Mouse (Mus musculus): ENCODE results near the gene Ten1. TPM values are rescaled to one million over a fixed set of nuclear protein-coding genes. Genes with fewer than 3 reads are reported as not detected.

The Ten1 gene
- polyA plus RNA-seq, 1 experiment from 2014 or later = 92.8 TPM

DNA sequence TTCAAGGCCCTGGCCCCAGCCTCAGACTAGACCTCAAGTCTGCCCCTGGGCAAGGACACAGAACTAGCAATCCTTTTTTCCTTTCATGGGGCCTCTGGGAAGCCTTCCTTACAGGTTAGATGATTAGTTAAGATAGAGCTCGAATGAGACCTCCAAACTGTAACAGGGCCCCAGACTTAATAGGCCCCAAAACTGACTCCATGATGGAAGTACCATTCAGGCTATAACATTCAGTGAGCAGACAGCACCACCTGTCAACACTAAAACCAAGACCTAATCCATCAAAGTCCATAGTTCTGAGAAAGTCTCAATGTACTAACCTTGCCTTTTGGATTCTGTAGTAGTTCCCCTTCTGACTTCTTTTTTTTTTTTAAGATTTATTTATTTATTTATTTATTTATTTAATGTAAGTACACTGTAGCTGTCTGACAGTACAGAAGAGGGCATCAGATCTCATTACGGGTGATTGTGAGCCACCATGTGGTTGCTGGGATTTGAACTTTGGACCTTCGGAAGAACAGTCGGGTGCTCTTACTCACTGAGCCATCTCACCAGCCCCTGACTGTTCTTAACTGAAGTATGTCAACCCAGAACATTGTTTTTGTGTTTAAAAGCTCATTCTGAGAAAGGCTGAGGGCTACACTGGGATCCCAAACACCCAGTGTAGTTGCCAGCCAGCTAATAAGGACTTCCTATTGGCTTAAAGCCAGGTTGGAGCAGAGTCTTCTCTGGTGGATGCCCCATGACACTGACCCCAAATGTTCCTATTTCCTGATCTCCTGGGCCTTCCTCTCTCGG, 28.5 kb upstream of the Ten1 start:
- peaks cover 17% of the 10 kb centered on the region for H3K4me1 ChIP-seq (replicated peaks; ENCODE audit: control insufficient read depth, insufficient read depth, low read length)
- no peak overlapping the region for H3K4me3 ChIP-seq (replicated peaks; ENCODE audit: low read length)
- ATAC-seq = no peak
- no peak overlapping the region for H3K9ac ChIP-seq (replicated peaks; ENCODE audit: low read depth, low read length)
- peaks cover 26% of the 10 kb centered on the region for H3K36me3 ChIP-seq (ENCODE audit: control insufficient read depth, insufficient read depth)
- WGBS = 85% methylated on average over 5 of the region's 5 CpGs
- H3K27ac ChIP-seq (ENCODE audit: low read length) = no peak overlapping the region
- H3K9me3 ChIP-seq (ENCODE audit: control insufficient read depth, low read length) = no peaks in the 10 kb centered on the region
- H3K27me3 ChIP-seq (replicated peaks; ENCODE audit: control insufficient read depth, insufficient read depth, low read length) = no peaks in the 10 kb centered on the region
- H3K4me2 ChIP-seq (ENCODE audit: low read length) = no peak overlapping the region

GRCm38 (mm10) chr11:116171959-116172358, 26.7 kb upstream of the Ten1 start:
- Histone ChIP-seq H3K9me3 (ENCODE audit: control insufficient read depth, low read length) (no peaks in the 10 kb centered on the region), H3K9ac (replicated peaks; ENCODE audit: low read depth, low read length) (no peak overlapping the region), H3K4me1 (replicated peaks; ENCODE audit: control insufficient read depth, insufficient read depth, low read length) (peaks cover 7% of the 10 kb centered on the region), H3K27me3 (replicated peaks; ENCODE audit: control insufficient read depth, insufficient read depth, low read length) (no peaks in the 10 kb centered on the region), H3K36me3 (ENCODE audit: control insufficient read depth, insufficient read depth) (peaks cover 32% of the 10 kb centered on the region), H3K27ac (ENCODE audit: low read length) (peak overlapping the region; percentile 23; the same call in 1 of the 2 replicates), H3K4me2 (ENCODE audit: low read length) (no peak overlapping the region), H3K4me3 (replicated peaks; ENCODE audit: low read length) (no peak overlapping the region)
- WGBS = 90% methylated on average over 2 of the region's 2 CpGs
- ATAC-seq = no peak

GRCm38 (mm10) chr11:116174775-116175448, 23.7 kb upstream of the Ten1 start:
- no peak overlapping the region for H3K9ac ChIP-seq (replicated peaks; ENCODE audit: low read depth, low read length)
- H3K36me3 ChIP-seq (ENCODE audit: control insufficient read depth, insufficient read depth) = peaks cover 48% of the 10 kb centered on the region
- no peaks in the 10 kb centered on the region for H3K9me3 ChIP-seq (ENCODE audit: control insufficient read depth, low read length)
- no peak for ATAC-seq
- no peaks in the 10 kb centered on the region for H3K4me1 ChIP-seq (replicated peaks; ENCODE audit: control insufficient read depth, insufficient read depth, low read length)
- no peak overlapping the region for H3K27ac ChIP-seq (ENCODE audit: low read length)
- no peak overlapping the region for H3K4me3 ChIP-seq (replicated peaks; ENCODE audit: low read length)
- H3K27me3 ChIP-seq (replicated peaks; ENCODE audit: control insufficient read depth, insufficient read depth, low read length) = no peaks in the 10 kb centered on the region
- whole genome bisulfite sequencing = 94% methylated on average over 22 of the region's 22 CpGs
- no peak overlapping the region for H3K4me2 ChIP-seq (ENCODE audit: low read length)

GRCm38 (mm10) chr11:116176010-116176409, 22.6 kb upstream of the Ten1 start:
- no peak overlapping the region for H3K9ac ChIP-seq (replicated peaks; ENCODE audit: low read depth, low read length)
- no peak overlapping the region for H3K4me2 ChIP-seq (ENCODE audit: low read length)

GRCm38 (mm10) chr11:116178411-116179121, 20.1 kb upstream of the Ten1 start:
- no peaks in the 10 kb centered on the region for H3K4me1 ChIP-seq (replicated peaks; ENCODE audit: control insufficient read depth, insufficient read depth, low read length)
- H3K27ac ChIP-seq (ENCODE audit: low read length) = no peak overlapping the region
- H3K9ac ChIP-seq (replicated peaks; ENCODE audit: low read depth, low read length) = no peak overlapping the region
- H3K36me3 ChIP-seq (ENCODE audit: control insufficient read depth, insufficient read depth) = peaks cover 33% of the 10 kb centered on the region
- no peak overlapping the region for H3K4me2 ChIP-seq (ENCODE audit: low read length)
- 86% methylated on average over 20 of the region's 20 CpGs for WGBS
- no peak overlapping the region for H3K4me3 ChIP-seq (replicated peaks; ENCODE audit: low read length)
- no peaks in the 10 kb centered on the region for H3K9me3 ChIP-seq (ENCODE audit: control insufficient read depth, low read length)
- ATAC-seq = no peak
- H3K27me3 ChIP-seq (replicated peaks; ENCODE audit: control insufficient read depth, insufficient read depth, low read length) = no peaks in the 10 kb centered on the region

More at GRCm38 (mm10) chr11:116176010-116176409, 22.6 kb upstream of the Ten1 start:
- H3K27ac ChIP-seq (ENCODE audit: low read length) = no peak overlapping the region
- 83% methylated on average over 7 of the region's 7 CpGs for WGBS
- no peaks in the 10 kb centered on the region for H3K4me1 ChIP-seq (replicated peaks; ENCODE audit: control insufficient read depth, insufficient read depth, low read length)
- H3K9me3 ChIP-seq (ENCODE audit: control insufficient read depth, low read length) = no peaks in the 10 kb centered on the region
- no peak for ATAC-seq
- H3K27me3 ChIP-seq (replicated peaks; ENCODE audit: control insufficient read depth, insufficient read depth, low read length) = no peaks in the 10 kb centered on the region
- peaks cover 52% of the 10 kb centered on the region for H3K36me3 ChIP-seq (ENCODE audit: control insufficient read depth, insufficient read depth)
- H3K4me3 ChIP-seq (replicated peaks; ENCODE audit: low read length) = no peak overlapping the region

DNA sequence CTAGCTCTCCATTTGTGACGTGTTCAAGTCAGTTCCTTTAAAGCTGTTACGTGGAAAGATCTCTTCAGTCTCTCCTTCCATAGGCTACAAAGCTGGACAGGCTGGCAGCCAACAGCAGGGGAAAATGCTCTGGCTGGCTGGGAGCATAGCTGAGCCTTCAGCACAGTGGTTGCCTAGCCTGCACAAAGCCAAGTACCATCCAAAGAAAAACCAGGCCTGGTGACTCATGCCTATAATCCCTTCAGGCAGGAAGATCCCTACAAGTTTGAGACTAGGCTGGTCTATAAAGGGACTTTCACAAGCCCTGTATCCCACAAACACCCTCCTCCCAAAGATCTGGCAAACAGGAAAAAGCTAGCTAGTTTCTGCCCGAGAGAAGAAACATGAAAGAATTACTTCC, 12.8 kb upstream of the Ten1 start:
- Histone ChIP-seq H3K27me3 (replicated peaks; ENCODE audit: control insufficient read depth, insufficient read depth, low read length) (no peaks in the 10 kb centered on the region), H3K9me3 (ENCODE audit: control insufficient read depth, low read length) (no peaks in the 10 kb centered on the region), H3K9ac (replicated peaks; ENCODE audit: low read depth, low read length) (no peak overlapping the region), H3K4me1 (replicated peaks; ENCODE audit: control insufficient read depth, insufficient read depth, low read length) (peaks cover 9% of the 10 kb centered on the region), H3K27ac (ENCODE audit: low read length) (no peak overlapping the region), H3K4me3 (replicated peaks; ENCODE audit: low read length) (no peak overlapping the region), H3K36me3 (ENCODE audit: control insufficient read depth, insufficient read depth) (peaks cover 5% of the 10 kb centered on the region; the same call in 1 of the 2 replicates), H3K4me2 (ENCODE audit: low read length) (no peak overlapping the region)
- WGBS = 71% methylated on average over 3 of the region's 3 CpGs
- no peak for ATAC-seq

- WGBS = 85% methylated on average over 11 of the region's 11 CpGs
- Histone ChIP-seq H3K4me3 (replicated peaks; ENCODE audit: low read length) (no peak overlapping the region), H3K9me3 (ENCODE audit: control insufficient read depth, low read length) (no peaks in the 10 kb centered on the region), H3K27ac (ENCODE audit: low read length) (no peak overlapping the region), H3K27me3 (replicated peaks; ENCODE audit: control insufficient read depth, insufficient read depth, low read length) (no peaks in the 10 kb centered on the region), H3K9ac (replicated peaks; ENCODE audit: low read depth, low read length) (no peak overlapping the region), H3K36me3 (ENCODE audit: control insufficient read depth, insufficient read depth) (peaks cover 10% of the 10 kb centered on the region), H3K4me1 (replicated peaks; ENCODE audit: control insufficient read depth, insufficient read depth, low read length) (peaks cover 9% of the 10 kb centered on the region), H3K4me2 (ENCODE audit: low read length) (no peak overlapping the region)
- ATAC-seq = no peak
Measured at GRCm38 (mm10) chr11:116186360-116186759, 12.3 kb upstream of the Ten1 start.

DNA sequence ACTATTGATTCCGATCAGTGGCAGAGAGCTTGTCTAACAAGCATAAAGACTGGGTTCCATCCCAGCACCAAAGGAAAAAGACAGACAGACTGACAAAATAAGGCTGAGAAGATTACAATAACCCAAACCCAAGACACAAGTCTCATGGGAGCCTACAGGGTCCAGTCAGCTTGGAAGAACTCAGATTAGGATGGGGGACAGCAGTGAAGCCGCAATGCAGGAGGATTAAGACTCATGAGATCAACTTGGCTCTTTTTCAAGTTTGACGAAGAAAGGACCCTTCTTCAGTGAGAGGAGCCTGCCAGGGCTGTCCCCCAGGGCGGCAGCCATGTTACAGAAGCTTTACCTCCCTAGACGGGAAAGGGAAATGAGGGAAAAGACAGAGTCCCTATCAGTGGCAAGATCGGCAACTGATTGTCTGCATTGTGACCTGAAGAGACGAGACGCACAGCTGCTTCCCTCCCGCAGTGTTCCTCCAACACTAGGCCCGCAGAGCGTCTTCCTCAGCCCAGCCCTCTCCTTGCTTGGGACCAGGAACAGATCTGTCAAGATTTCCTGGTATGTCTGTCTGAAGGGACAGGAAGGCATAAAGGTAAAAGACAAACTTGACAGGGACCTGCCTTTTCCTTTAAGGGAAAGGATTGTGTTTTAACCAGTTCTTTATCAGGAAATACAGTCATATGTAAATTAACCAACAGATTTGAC, 11.3 kb upstream of the Ten1 start:
- Histone ChIP-seq H3K4me1 (replicated peaks; ENCODE audit: control insufficient read depth, insufficient read depth, low read length) (peaks cover 9% of the 10 kb centered on the region), H3K4me3 (replicated peaks; ENCODE audit: low read length) (no peak overlapping the region), H3K9me3 (ENCODE audit: control insufficient read depth, low read length) (no peaks in the 10 kb centered on the region), H3K27ac (ENCODE audit: low read length) (no peak overlapping the region), H3K4me2 (ENCODE audit: low read length) (no peak overlapping the region), H3K27me3 (replicated peaks; ENCODE audit: control insufficient read depth, insufficient read depth, low read length) (no peaks in the 10 kb centered on the region), H3K36me3 (ENCODE audit: control insufficient read depth, insufficient read depth) (peaks cover 11% of the 10 kb centered on the region), H3K9ac (replicated peaks; ENCODE audit: low read depth, low read length) (no peak overlapping the region; the same call in 1 of the 2 replicates)
- 37% methylated on average over 11 of the region's 11 CpGs for WGBS
- ATAC-seq = no peak

DNA sequence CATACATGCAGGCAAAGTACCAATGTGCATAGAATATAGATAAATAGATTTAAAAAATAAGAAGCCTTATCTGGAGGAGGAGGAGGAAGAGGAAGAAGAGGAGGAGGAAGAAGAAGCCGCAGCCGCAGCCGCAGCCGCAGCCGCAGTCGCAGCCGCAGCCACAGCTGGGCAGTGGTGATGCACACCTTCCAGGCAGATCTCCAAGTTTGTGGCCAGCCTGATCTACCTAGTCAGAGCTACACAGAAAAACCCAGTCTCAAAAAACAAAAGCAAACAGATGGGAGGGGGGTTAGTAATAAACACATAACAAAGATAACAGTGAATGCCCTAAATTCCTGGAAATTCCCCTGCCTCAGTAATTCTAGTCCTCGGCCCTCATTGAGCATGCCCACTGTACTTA, 4.0 kb upstream of the Ten1 start:
- Histone ChIP-seq H3K4me1 (replicated peaks; ENCODE audit: control insufficient read depth, insufficient read depth, low read length) (peaks cover 12% of the 10 kb centered on the region), H3K4me2 (ENCODE audit: low read length) (no peak overlapping the region), H3K27ac (ENCODE audit: low read length) (no peak overlapping the region), H3K36me3 (ENCODE audit: control insufficient read depth, insufficient read depth) (peaks cover 11% of the 10 kb centered on the region), H3K9ac (replicated peaks; ENCODE audit: low read depth, low read length) (no peak overlapping the region), H3K4me3 (replicated peaks; ENCODE audit: low read length) (no peak overlapping the region), H3K9me3 (ENCODE audit: control insufficient read depth, low read length) (no peaks in the 10 kb centered on the region), H3K27me3 (replicated peaks; ENCODE audit: control insufficient read depth, insufficient read depth, low read length) (no peaks in the 10 kb centered on the region)
- 97% methylated on average over 8 of the region's 8 CpGs for WGBS
- ATAC-seq = no peak

Data from forebrain, embryonic 16.5 days (tissue).